Mouse (Mus musculus): ENCODE results near the gene Fosb.

DNA sequence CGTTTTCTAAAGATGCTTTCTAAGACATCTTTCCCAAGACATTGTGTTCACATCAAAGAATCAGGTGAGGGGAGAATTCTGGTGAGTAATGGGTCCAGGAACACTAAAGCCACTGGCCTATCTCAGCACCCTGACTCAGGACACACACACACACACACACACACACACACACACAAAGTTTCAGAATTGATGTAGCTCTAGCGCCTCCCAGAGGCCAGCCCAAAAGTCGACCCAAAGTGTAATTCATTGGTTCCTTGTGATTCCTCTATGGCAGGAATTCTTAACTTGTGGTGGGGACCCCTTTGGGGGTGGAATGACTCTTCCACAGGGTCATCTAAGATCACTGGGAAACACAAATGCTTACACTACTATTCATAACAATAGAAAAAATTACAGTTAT is 10.7 kb downstream of the Fosb start:
- TF ChIP-seq CTCF (IDR thresholded peaks at IDR 0.05; ENCODE audit: extremely low read depth, insufficient read length, insufficient replicate concordance, low read depth, low read length), result peak; percentile 62; the same call in 1 of the 2 replicates
- TF ChIP-seq POLR2A (IDR thresholded peaks at IDR 0.05; ENCODE audit: low read depth, low read length), result no peak

Measured in small intestine, adult 2 months (tissue).